ENCODE assay signal across 7 mouse cellular contexts in the genomic region with DNA sequence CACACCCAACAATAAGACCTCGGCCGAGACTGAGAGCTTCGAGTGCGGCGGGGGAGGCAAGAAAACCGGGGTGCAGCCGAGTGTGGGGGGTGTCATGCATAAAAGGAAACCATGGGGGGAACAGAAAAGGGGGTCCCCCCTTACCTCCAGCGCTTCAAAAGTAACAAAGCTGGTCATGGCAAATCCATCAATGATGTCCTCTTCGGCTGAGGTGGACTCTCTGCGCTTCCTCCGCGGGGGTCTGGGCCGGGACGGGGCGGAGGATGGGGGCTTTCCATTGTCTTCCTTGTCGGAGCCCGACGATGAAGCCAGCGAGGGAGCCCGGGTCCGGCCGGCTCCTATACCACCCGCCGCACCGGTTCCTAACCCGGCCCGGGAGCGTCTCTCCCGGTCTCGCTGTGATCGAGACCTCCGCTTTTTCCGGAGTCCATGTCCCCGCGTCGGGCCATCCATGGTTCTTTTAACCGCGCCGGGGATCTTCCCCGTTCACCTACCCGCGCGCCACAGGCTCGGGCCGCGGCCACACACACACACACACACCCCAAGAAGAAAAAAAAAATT. TPM values are rescaled to one million over a fixed set of nuclear protein-coding genes. Genes with fewer than 3 reads are reported as not detected.
DNase-seq lines count a peak whose midpoint lies in the region; ATAC-seq and TF ChIP-seq lines count a peak whose summit lies in the region.

No protein-coding gene starts in this region.

- peak overlapping the region; percentile 63 for H3K9ac ChIP-seq in stomach, embryonic 14.5 days (replicated peaks; ENCODE audit: low read depth, low read length)

- DNase-seq in urinary bladder, adult 2 months (ENCODE audit: low spot score): peak; percentile 32
- no peak for DNase-seq in urinary bladder, postnatal 25 days (ENCODE audit: low spot score)
- DNase-seq in heart, embryonic 10.5 days (ENCODE audit: low spot score): no peak
- DNase-seq in kidney, postnatal 10 days: peak; percentile 60
- DNase-seq in lung, postnatal 10 days: peak; percentile 20

- H3K4me1 ChIP-seq in cortical plate, adult 2 months (ENCODE audit: control insufficient read depth, insufficient read depth, low read length): no peaks in the 10 kb centered on the region
- H3K4me1 ChIP-seq in heart, embryonic 10.5 days: peaks cover 34% of the 10 kb centered on the region
- H3K4me1 ChIP-seq in stomach, embryonic 14.5 days (ENCODE audit: control insufficient read depth, insufficient read depth, low read length): peaks cover 11% of the 10 kb centered on the region; the same call in 1 of the 2 replicates

- H3K36me3 ChIP-seq in heart, embryonic 10.5 days: no peaks in the 10 kb centered on the region
- no peaks in the 10 kb centered on the region for H3K36me3 ChIP-seq in stomach, embryonic 14.5 days (ENCODE audit: control insufficient read depth, insufficient read depth, low read length)

- TF ChIP-seq POLR2A in cortical plate, adult 2 months (IDR thresholded peaks at IDR 0.05; ENCODE audit: extremely low read depth, insufficient read depth, low read length): no peak

- H3K9me3 ChIP-seq in heart, embryonic 10.5 days: no peaks in the 10 kb centered on the region
- no peaks in the 10 kb centered on the region for H3K9me3 ChIP-seq in stomach, embryonic 14.5 days (ENCODE audit: control insufficient read depth, low read depth, low read length)

- under 1% methylated on average over 46 of the region's 46 CpGs for WGBS in heart, embryonic 10.5 days
- under 1% methylated on average over 46 of the region's 46 CpGs for WGBS in stomach, embryonic 14.5 days

- H3K27ac ChIP-seq in cortical plate, adult 2 months (ENCODE audit: insufficient read depth, low read length): peak overlapping the region; percentile 7; the same call in 1 of the 2 replicates
- peak overlapping the region; percentile 94 for H3K27ac ChIP-seq in heart, embryonic 10.5 days
- H3K27ac ChIP-seq in stomach, embryonic 14.5 days (ENCODE audit: low read length): peak overlapping the region; percentile 88; the same call in 1 of the 2 replicates

- peak overlapping the region; percentile 87 for H3K4me3 ChIP-seq in cortical plate, adult 2 months (ENCODE audit: insufficient read depth, low read length)
- peak overlapping the region; percentile 93 for H3K4me3 ChIP-seq in heart, embryonic 10.5 days
- peak overlapping the region; percentile 75 for H3K4me3 ChIP-seq in stomach, embryonic 14.5 days (ENCODE audit: low read depth, low read length)

- peaks cover 10% of the 10 kb centered on the region; the same call in 1 of the 2 replicates for H3K27me3 ChIP-seq in heart, embryonic 10.5 days (ENCODE audit: insufficient read depth, poor library complexity, severe bottlenecking)
- no peaks in the 10 kb centered on the region for H3K27me3 ChIP-seq in stomach, embryonic 14.5 days (ENCODE audit: control insufficient read depth, insufficient read depth, low read length)

- TF ChIP-seq CTCF in cortical plate, adult 2 months (IDR thresholded peaks at IDR 0.05; ENCODE audit: extremely low read depth, insufficient read depth, low read length): no peak

- ATAC-seq in stomach, embryonic 14.5 days (ENCODE audit: insufficient number of reproducible peaks, insufficient read depth, low FRiP score, low read depth): no peak

- H3K4me2 ChIP-seq in stomach, embryonic 14.5 days (replicated peaks; ENCODE audit: low read depth, low read length): peak overlapping the region; percentile 68

RNA-seq across cellular contexts. Expression of gene Auts2, which starts 1.7 kb away (rescaled TPM):
- polyA plus RNA-seq in urinary bladder, adult 2 months (2012; rRNA removed): 15.1 and 29.5 TPM in 2 replicates
- polyA plus RNA-seq in cortical plate, adult 2 months (2012; rRNA removed): 28.8 and 29.7 TPM in 2 replicates
- polyA plus RNA-seq in heart, embryonic 10.5 days (2016; fragmentation: Nextera tagmentation; extraction: Ambion mirVana): 18.3 and 24.7 TPM in 2 replicates
- 41.5 and 47.7 TPM in 2 replicates for polyA plus RNA-seq in stomach, embryonic 14.5 days (2014; fragmentation: Nextera tagmentation; extraction: Ambion mirVana)

Comparison
In these comparisons a context has a peak if more than half of its experiments do, and no peak if none do; other contexts are left out.
1. DNase-seq: peak in urinary bladder, adult 2 months (single experiment), kidney, postnatal 10 days (single experiment) and lung, postnatal 10 days (single experiment); none in urinary bladder, postnatal 25 days (single experiment) and heart, embryonic 10.5 days (single experiment).
2. H3K27ac ChIP-seq: peak in every context shown above with its lines; median percentile 94 in heart, embryonic 10.5 days; 88 in stomach, embryonic 14.5 days; 7 in cortical plate, adult 2 months.
3. Peak in every context shown above with its lines, with median percentiles within 50 percentile points of each other: H3K4me3 ChIP-seq.